Mouse (Mus musculus) right cerebral cortex, postnatal 10 days (tissue): Measurements from ENCODE around the gene Aagab.

Source experiments
- DNase-seq, 2 experiments: peaks; one replicate each; pipeline ENCODE4 v3.0.0; 2021; ENCODE audit warnings: low spot score in 2 of 2

The Aagab gene

GRCm38 (mm10) chr9:63647581-63648519 lies 45.4 kb downstream of the Aagab start:
- DNase-seq, result no peak

GRCm38 (mm10) chr9:63648520-63648918 lies 46.1 kb downstream of the Aagab start:
- DNase-seq, result no peak

- DNase-seq, result no peak
Observed at GRCm38 (mm10) chr9:63649841-63650545, 47.5 kb downstream of the Aagab start.

- DNase-seq, result no peak
Observed at GRCm38 (mm10) chr9:63650905-63651304, 48.4 kb downstream of the Aagab start.

GRCm38 (mm10) chr9:63651594-63651993 lies 49.1 kb downstream of the Aagab start:
- DNase-seq, result no peak

GRCm38 (mm10) chr9:63653666-63654065 lies 51.2 kb downstream of the Aagab start:
- DNase-seq, result no peak

GRCm38 (mm10) chr9:63654575-63654974 lies 52.1 kb downstream of the Aagab start:
- no peak for DNase-seq

- no peak for DNase-seq
Observed at GRCm38 (mm10) chr9:63655092-63655491, 52.6 kb downstream of the Aagab start.

- no peak for DNase-seq
Observed at GRCm38 (mm10) chr9:63657167-63657566, 54.7 kb downstream of the Aagab start.

- no peak for DNase-seq
Observed at GRCm38 (mm10) chr9:63658436-63658835, 56.0 kb downstream of the Aagab start.

- peak in 1 of 2 experiments; percentile 61 for DNase-seq
Observed at GRCm38 (mm10) chr9:63658970-63659371, 56.5 kb downstream of the Aagab start.

- DNase-seq, result no peak
Observed at GRCm38 (mm10) chr9:63660061-63660460, 57.6 kb downstream of the Aagab start.

- DNase-seq, result no peak
Observed at GRCm38 (mm10) chr9:63660691-63661090, 58.2 kb downstream of the Aagab start.

- DNase-seq, result no peak
Observed at GRCm38 (mm10) chr9:63662759-63663158, 60.3 kb downstream of the Aagab start.

GRCm38 (mm10) chr9:63663222-63663621 lies 60.8 kb downstream of the Aagab start:
- DNase-seq, result no peak

GRCm38 (mm10) chr9:63664300-63664745 lies 61.9 kb downstream of the Aagab start:
- no peak for DNase-seq

GRCm38 (mm10) chr9:63664792-63665646 lies 62.6 kb downstream of the Aagab start:
- DNase-seq, result no peak

- DNase-seq, result peak; percentile 57 to 64
Observed at GRCm38 (mm10) chr9:63666612-63667372, 64.3 kb downstream of the Aagab start.

- DNase-seq, result no peak
Observed at GRCm38 (mm10) chr9:63667373-63667724, 64.9 kb downstream of the Aagab start.

GRCm38 (mm10) chr9:63668621-63669020 lies 66.2 kb downstream of the Aagab start:
- no peak for DNase-seq

GRCm38 (mm10) chr9:63669816-63670215 lies 67.4 kb downstream of the Aagab start:
- DNase-seq, result no peak
